Mouse (Mus musculus) heart, adult 2 months (tissue): Measurements from ENCODE around the gene Iqschfp. TPM values are rescaled to one million over a fixed set of nuclear protein-coding genes. Genes with fewer than 3 reads are reported as not detected.

Experiments
- DNase-seq, 2 experiments: peaks; one replicate each; pipeline ENCODE4 v3.0.0; 2021
- H3K27ac ChIP-seq: fragments of 200-600 bp; 2 replicates; pipeline ENCODE4 v1.8.1; 2022
- H3K27me3 ChIP-seq: fragments of 200-500 bp; 2 replicates; pipeline ENCODE4 v1.6.1; 2012; ENCODE audit warnings: mild to moderate bottlenecking, low read length, inconsistent platforms, mixed read lengths; ENCODE audit not compliant: control insufficient read depth, insufficient read depth
- H3K36me3 ChIP-seq: fragments of 200-500 bp; 2 replicates; pipeline ENCODE4 v1.6.1; 2012; ENCODE audit warnings: low read length, inconsistent platforms; ENCODE audit not compliant: control insufficient read depth, insufficient read depth
- H3K4me1 ChIP-seq: fragments of 200-500 bp; 2 replicates; pipeline ENCODE4 v1.6.1; 2011; ENCODE audit warnings: low read length; ENCODE audit not compliant: control insufficient read depth, insufficient read depth
- H3K4me3 ChIP-seq: fragments of 200-600 bp; 2 replicates; pipeline ENCODE4 v1.8.1; 2022
- H3K79me2 ChIP-seq: fragments of 200-500 bp; replicated peaks from 2 replicates; pipeline ENCODE4 v1.6.1; 2012; ENCODE audit warnings: mild to moderate bottlenecking, inconsistent platforms, low read length, moderate library complexity, mixed read lengths; ENCODE audit not compliant: control insufficient read depth, insufficient read depth
- H3K9ac ChIP-seq: fragments of 200-500 bp; 2 replicates; pipeline ENCODE4 v1.6.1; 2012; ENCODE audit warnings: low read depth, mild to moderate bottlenecking, control low read depth, inconsistent platforms, low read length, mixed read lengths
- CTCF ChIP-seq: fragments of 200-600 bp; IDR thresholded peaks from 2 replicates; pipeline ENCODE4 v1.8.1; 2022; ENCODE audit warnings: antibody characterized with exemption, mild to moderate bottlenecking, moderate library complexity
- EP300 ChIP-seq: fragments of 200-500 bp; IDR thresholded peaks from 2 replicates; pipeline ENCODE4 v1.6.1; 2011; ENCODE audit warnings: low read depth, low read length, control low read depth; ENCODE audit not compliant: insufficient read depth
- POLR2A ChIP-seq: fragments of 200-500 bp; IDR thresholded peaks from 2 replicates; pipeline ENCODE4 v1.6.1; 2011; ENCODE audit warnings: mild to moderate bottlenecking, low read depth, low read length, control low read depth; ENCODE audit not compliant: insufficient read depth
- WGBS: fragments of 180-500 bp; shearing (Covaris S2); methylation state at CpG from one replicate; pipeline ENCODE4 v1.1.7; 2018; 5-methylcytosine and 5-hydroxymethylcytosine counted together
- intact Hi-C: fragments of 180-260 bp; cut with DNase I; formaldehyde crosslinking; loops from one replicate; pipeline ENCODE4 v1.15.1; 2025
- polyA plus RNA-seq: library from polyadenylated mRNA; depleted of rRNA; stranded (reverse); fragments of >200 nt; gene quantifications from 2 replicates; pipeline ENCODE4 v1.2.3, GENCODE M21; 2012
- total RNA-seq, 2 experiments: library from RNA; stranded (reverse); gene quantifications; 2 replicates each; pipeline ENCODE4 v1.2.3; 2021

Iqschfp gene
- total and polyA plus RNA-seq, 3 experiments = not detected

- under 1% methylated on average over 68 of the region's 68 CpGs for WGBS
- Histone ChIP-seq H3K27ac (peak overlapping the region; percentile 97), H3K79me2 (peaks cover 2% of the 10 kb centered on the region; the same call in 1 of the 2 replicates), H3K36me3 (peaks cover 10% of the 10 kb centered on the region), H3K9ac (peak overlapping the region; percentile 79), H3K4me1 (peaks cover 7% of the 10 kb centered on the region), H3K4me3 (peak overlapping the region; percentile 88), H3K27me3 (no peaks in the 10 kb centered on the region)
- peak; percentile 53 to 72 for DNase-seq
- intact Hi-C loops = loop anchor here (2.0 to 5.0 kb wide), 3 partner anchors 14 to 93 kb away; no protein-coding TSS in a partner anchor
- TF ChIP-seq CTCF = no peak
- no peak for TF ChIP-seq EP300
- TF ChIP-seq POLR2A = no peak; the same call in 1 of the 2 replicates
These were observed 602.5 kb downstream of the Iqschfp start for GRCm38 (mm10) chr3:68494296-68495095.

GRCm38 (mm10) chr3:68495096-68495735 is 603.2 kb downstream of the Iqschfp start:
- H3K27ac ChIP-seq = peak overlapping the region; percentile 97
- DNase-seq = peak; percentile 72 to 73
- peaks cover 10% of the 10 kb centered on the region for H3K36me3 ChIP-seq
- peak overlapping the region; percentile 88 for H3K4me3 ChIP-seq
- H3K27me3 ChIP-seq = no peaks in the 10 kb centered on the region
- WGBS = under 1% methylated on average over 38 of the region's 38 CpGs
- intact Hi-C loops = loop anchor here (2.0 kb wide), 2 partner anchors 14 to 48 kb away; no protein-coding TSS in a partner anchor
- TF ChIP-seq CTCF (peak; percentile 52), POLR2A (no peak), EP300 (no peak)
- peak overlapping the region; percentile 79 for H3K9ac ChIP-seq
- H3K79me2 ChIP-seq = peaks cover 2% of the 10 kb centered on the region; the same call in 1 of the 2 replicates
- peaks cover 9% of the 10 kb centered on the region for H3K4me1 ChIP-seq

GRCm38 (mm10) chr3:68495736-68496242 is 603.8 kb downstream of the Iqschfp start:
- peak overlapping the region; percentile 17; the same call in 1 of the 2 replicates for H3K9ac ChIP-seq
- peaks cover 2% of the 10 kb centered on the region for H3K79me2 ChIP-seq
- peaks cover 10% of the 10 kb centered on the region for H3K36me3 ChIP-seq
- TF ChIP-seq CTCF = no peak
- TF ChIP-seq EP300 = 0 out of 2 replicates have a peak, but pooled peaks have one; percentile 43
- no peaks in the 10 kb centered on the region for H3K27me3 ChIP-seq
- intact Hi-C loops = loop anchor here (2.0 kb wide), 2 partner anchors 13 to 47 kb away; no protein-coding TSS in a partner anchor
- DNase-seq = peak; percentile 31 to 41
- peak overlapping the region; percentile 88 for H3K4me3 ChIP-seq
- peaks cover 11% of the 10 kb centered on the region for H3K4me1 ChIP-seq
- peak overlapping the region; percentile 97 for H3K27ac ChIP-seq
- 8% methylated on average over 9 of the region's 9 CpGs for WGBS

- Histone ChIP-seq H3K36me3 (peaks cover 11% of the 10 kb centered on the region), H3K9ac (no peak overlapping the region), H3K27me3 (no peaks in the 10 kb centered on the region), H3K4me1 (peaks cover 10% of the 10 kb centered on the region), H3K27ac (peak overlapping the region; percentile 15; the same call in 1 of the 2 replicates), H3K79me2 (peaks cover 2% of the 10 kb centered on the region), H3K4me3 (peak overlapping the region; percentile 11; the same call in 1 of the 2 replicates)
- TF ChIP-seq EP300 (no peak), POLR2A (no peak), CTCF (no peak)
- 33% methylated on average over 6 of the region's 6 CpGs for WGBS
- DNase-seq = no peak
- intact Hi-C loops = no loop called here
These were observed 604.5 kb downstream of the Iqschfp start for GRCm38 (mm10) chr3:68496513-68496912.

- intact Hi-C loops = no loop called here
- no peak overlapping the region for H3K4me3 ChIP-seq
- H3K27me3 ChIP-seq = no peaks in the 10 kb centered on the region
- no peak overlapping the region for H3K27ac ChIP-seq
- no peak for TF ChIP-seq CTCF
- 63% methylated on average over 6 of the region's 6 CpGs for WGBS
- peaks cover 4% of the 10 kb centered on the region for H3K79me2 ChIP-seq
- H3K9ac ChIP-seq = no peak overlapping the region
- peaks cover 9% of the 10 kb centered on the region for H3K4me1 ChIP-seq
- DNase-seq = no peak
- H3K36me3 ChIP-seq = peaks cover 14% of the 10 kb centered on the region
These were observed 607.6 kb downstream of the Iqschfp start for GRCm38 (mm10) chr3:68499532-68500152.
